Mouse (Mus musculus) stomach, embryonic 14.5 days (tissue): Measurements from ENCODE around the gene Apba3. TPM values are rescaled to one million over a fixed set of nuclear protein-coding genes. Genes with fewer than 3 reads are reported as not detected.

Experiments
- ATAC-seq: fragments of 200-750 bp; cut with Nextera tagmentation; 2 replicates; pipeline ENCODE4 v1.8.0; 2017; ENCODE audit warnings: low read depth, moderate TSS enrichment; ENCODE audit not compliant: insufficient number of reproducible peaks, insufficient read depth, low FRiP score
- H3K27ac ChIP-seq: fragments of 300-500 bp; sonication (generic); 2 replicates; pipeline ENCODE4 v1.5.1; 2014; ENCODE audit warnings: mild to moderate bottlenecking, low read length, moderate library complexity, mixed read lengths
- H3K27me3 ChIP-seq: fragments of 300-500 bp; sonication (generic); 2 replicates; pipeline ENCODE4 v1.6.1; 2014; ENCODE audit warnings: low read length, control low read depth, mixed read lengths; ENCODE audit not compliant: control insufficient read depth, insufficient read depth
- H3K36me3 ChIP-seq: fragments of 300-500 bp; sonication (generic); 2 replicates; pipeline ENCODE4 v1.6.1; 2014; ENCODE audit warnings: mild to moderate bottlenecking, control low read depth, low read length, moderate library complexity, mixed read lengths; ENCODE audit not compliant: control insufficient read depth, insufficient read depth
- H3K4me1 ChIP-seq: fragments of 300-500 bp; sonication (generic); 2 replicates; pipeline ENCODE4 v1.6.1; 2014; ENCODE audit warnings: low read length, control low read depth, mixed read lengths; ENCODE audit not compliant: control insufficient read depth, insufficient read depth
- H3K4me2 ChIP-seq: fragments of 300-500 bp; sonication (generic); replicated peaks from 2 replicates; pipeline ENCODE4 v1.6.1; 2014; ENCODE audit warnings: low read depth, low read length, control low read depth
- H3K4me3 ChIP-seq: fragments of 300-500 bp; sonication (generic); 2 replicates; pipeline ENCODE4 v1.5.1; 2014; ENCODE audit warnings: low read depth, low read length, control low read depth
- H3K9ac ChIP-seq: fragments of 300-500 bp; sonication (generic); replicated peaks from 2 replicates; pipeline ENCODE4 v1.6.1; 2014; ENCODE audit warnings: low read depth, mild to moderate bottlenecking, control low read depth, low read length, moderate library complexity, mixed read lengths
- H3K9me3 ChIP-seq: fragments of 300-500 bp; sonication (generic); 2 replicates; pipeline ENCODE4 v1.6.1; 2016; ENCODE audit warnings: low read depth, low read length, control low read depth; ENCODE audit not compliant: control insufficient read depth
- WGBS: fragments of 180-500 bp; shearing (Covaris S2); extraction: QIAGEN DNeasy Blood & Tissue Kit; methylation state at CpG from one replicate; pipeline ENCODE4 v1.1.7; 2014; 5-methylcytosine and 5-hydroxymethylcytosine counted together
- polyA plus RNA-seq: library from polyadenylated mRNA; unstranded; fragments of >200 nt; fragmentation: Nextera tagmentation; extraction: Ambion mirVana; gene quantifications from 2 replicates; pipeline ENCODE4 v1.2.1, GENCODE M21; 2014

The Apba3 gene
- polyA plus RNA-seq, 1 experiment from 2014 or later, result 47.0 TPM

- H3K36me3 ChIP-seq, result no peaks in the 10 kb centered on the region
- H3K4me2 ChIP-seq, result no peak overlapping the region
- H3K4me1 ChIP-seq, result no peaks in the 10 kb centered on the region
- 32% methylated on average over 10 of the region's 10 CpGs for WGBS
- no peaks in the 10 kb centered on the region for H3K9me3 ChIP-seq
- ATAC-seq, result peak; percentile 11; the same call in 1 of the 2 replicates
- H3K27ac ChIP-seq, result no peak overlapping the region
- H3K9ac ChIP-seq, result no peak overlapping the region
- no peaks in the 10 kb centered on the region for H3K27me3 ChIP-seq
- no peak overlapping the region for H3K4me3 ChIP-seq
These were observed 12.7 kb downstream of the Apba3 start for GRCm38 (mm10) chr10:81279496-81279895.

- Histone ChIP-seq H3K4me1 (peaks cover 5% of the 10 kb centered on the region; the same call in 1 of the 2 replicates), H3K9ac (no peak overlapping the region), H3K4me2 (no peak overlapping the region)
These were observed 17.4 kb downstream of the Apba3 start for GRCm38 (mm10) chr10:81284189-81284588.

GRCm38 (mm10) chr10:81284719-81285118 is 18.0 kb downstream of the Apba3 start:
- Histone ChIP-seq H3K27ac (peak overlapping the region; percentile 48; the same call in 1 of the 2 replicates), H3K36me3 (no peaks in the 10 kb centered on the region), H3K9me3 (no peaks in the 10 kb centered on the region), H3K9ac (peak overlapping the region; percentile 22; the same call in 1 of the 2 replicates), H3K4me2 (peak overlapping the region; percentile 59), H3K4me3 (peak overlapping the region; percentile 42), H3K4me1 (peaks cover 5% of the 10 kb centered on the region; the same call in 1 of the 2 replicates), H3K27me3 (0 out of 2 replicates have a peak, but pooled peaks cover 9% of the 10 kb centered on the region)
- WGBS, result 10% methylated on average over 17 of the region's 17 CpGs
- ATAC-seq, result peak; percentile 64

More at GRCm38 (mm10) chr10:81284189-81284588, 17.4 kb downstream of the Apba3 start:
- Histone ChIP-seq H3K27me3 (0 out of 2 replicates have a peak, but pooled peaks cover 9% of the 10 kb centered on the region), H3K4me3 (no peak overlapping the region; the same call in 1 of the 2 replicates), H3K9me3 (no peaks in the 10 kb centered on the region), H3K36me3 (no peaks in the 10 kb centered on the region), H3K27ac (no peak overlapping the region)
- WGBS, result 46% methylated on average over 6 of the region's 6 CpGs
- ATAC-seq, result no peak

- Histone ChIP-seq H3K4me2 (peak overlapping the region; percentile 59), H3K27ac (peak overlapping the region; percentile 48), H3K9me3 (no peaks in the 10 kb centered on the region), H3K9ac (peak overlapping the region; percentile 22; the same call in 1 of the 2 replicates), H3K36me3 (no peaks in the 10 kb centered on the region), H3K4me3 (peak overlapping the region; percentile 42), H3K4me1 (peaks cover 5% of the 10 kb centered on the region; the same call in 1 of the 2 replicates), H3K27me3 (0 out of 2 replicates have a peak, but pooled peaks cover 9% of the 10 kb centered on the region)
- ATAC-seq, result peak; percentile 76
- 1% methylated on average over 54 of the region's 54 CpGs for WGBS
These were observed 19.1 kb downstream of the Apba3 start for GRCm38 (mm10) chr10:81285694-81286450.

GRCm38 (mm10) chr10:81286586-81286985 is 19.8 kb downstream of the Apba3 start:
- Histone ChIP-seq H3K4me2 (peak overlapping the region; percentile 59; the same call in 1 of the 2 replicates), H3K27ac (no peak overlapping the region), H3K9me3 (no peaks in the 10 kb centered on the region), H3K4me3 (no peak overlapping the region), H3K9ac (no peak overlapping the region), H3K36me3 (no peaks in the 10 kb centered on the region), H3K27me3 (peaks cover 9% of the 10 kb centered on the region; the same call in 1 of the 2 replicates), H3K4me1 (peaks cover 9% of the 10 kb centered on the region; the same call in 1 of the 2 replicates)
- 32% methylated on average over 6 of the region's 6 CpGs for WGBS
- no peak for ATAC-seq

- WGBS, result 65% methylated on average over 8 of the region's 8 CpGs
- Histone ChIP-seq H3K4me1 (peaks cover 9% of the 10 kb centered on the region; the same call in 1 of the 2 replicates), H3K4me3 (no peak overlapping the region), H3K27me3 (peaks cover 9% of the 10 kb centered on the region; the same call in 1 of the 2 replicates), H3K4me2 (no peak overlapping the region), H3K9ac (no peak overlapping the region), H3K27ac (no peak overlapping the region), H3K9me3 (no peaks in the 10 kb centered on the region), H3K36me3 (no peaks in the 10 kb centered on the region)
- ATAC-seq, result no peak
These were observed 20.9 kb downstream of the Apba3 start for GRCm38 (mm10) chr10:81287513-81288157.

- Histone ChIP-seq H3K36me3 (no peaks in the 10 kb centered on the region), H3K9me3 (no peaks in the 10 kb centered on the region), H3K4me3 (no peak overlapping the region), H3K4me1 (peaks cover 9% of the 10 kb centered on the region; the same call in 1 of the 2 replicates), H3K27ac (no peak overlapping the region), H3K4me2 (no peak overlapping the region), H3K27me3 (peaks cover 9% of the 10 kb centered on the region; the same call in 1 of the 2 replicates), H3K9ac (no peak overlapping the region)
- no peak for ATAC-seq
- 33% methylated on average over 6 of the region's 6 CpGs for WGBS
These were observed 21.8 kb downstream of the Apba3 start for GRCm38 (mm10) chr10:81288601-81289000.

GRCm38 (mm10) chr10:81289278-81289677 is 22.5 kb downstream of the Apba3 start:
- Histone ChIP-seq H3K9ac (no peak overlapping the region), H3K4me3 (no peak overlapping the region), H3K4me1 (peaks cover 15% of the 10 kb centered on the region), H3K9me3 (no peaks in the 10 kb centered on the region), H3K4me2 (peak overlapping the region; percentile 27; the same call in 1 of the 2 replicates), H3K27me3 (peaks cover 9% of the 10 kb centered on the region; the same call in 1 of the 2 replicates), H3K27ac (no peak overlapping the region), H3K36me3 (no peaks in the 10 kb centered on the region)
- no peak for ATAC-seq
- WGBS, result under 1% methylated on average over 7 of the region's 7 CpGs
